Mouse (Mus musculus) midbrain, postnatal 0 days (tissue): ENCODE results near the gene Atp1a4. TPM values are rescaled to one million over a fixed set of nuclear protein-coding genes. Genes with fewer than 3 reads are reported as not detected.

ENCODE experiments used
- ATAC-seq: fragments of 200-750 bp; cut with Nextera tagmentation; 2 replicates; pipeline ENCODE4 v1.8.0; 2017; ENCODE audit warnings: moderate number of reproducible peaks, mild to moderate bottlenecking, moderate TSS enrichment, moderate library complexity; ENCODE audit not compliant: low FRiP score
- DNase-seq: peaks from one replicate; pipeline ENCODE4 v3.0.0-alpha.2; 2015; ENCODE audit warnings: low spot score
- H3K27ac ChIP-seq: fragments of 300-500 bp; sonication (generic); 2 replicates; pipeline ENCODE4 v1.5.1; 2014; ENCODE audit warnings: low read depth, mild to moderate bottlenecking, low read length, mixed read lengths
- H3K27me3 ChIP-seq: fragments of 300-500 bp; sonication (generic); 2 replicates; pipeline ENCODE4 v1.6.1; 2014; ENCODE audit warnings: low read length, control low read depth, mixed read lengths; ENCODE audit not compliant: insufficient read depth
- H3K36me3 ChIP-seq: fragments of 300-500 bp; sonication (generic); 2 replicates; pipeline ENCODE4 v1.6.1; 2014; ENCODE audit warnings: low read length, control low read depth, mixed read lengths; ENCODE audit not compliant: insufficient read depth
- H3K4me1 ChIP-seq: fragments of 300-500 bp; sonication (generic); 2 replicates; pipeline ENCODE4 v1.6.1; 2014; ENCODE audit warnings: mild to moderate bottlenecking, control low read depth, antibody characterized with exemption, low read length, mixed read lengths; ENCODE audit not compliant: insufficient read depth
- H3K4me2 ChIP-seq: fragments of 300-500 bp; sonication (generic); 2 replicates; pipeline ENCODE4 v1.6.1; 2014; ENCODE audit warnings: low read depth, mild to moderate bottlenecking, low read length, mixed read lengths; ENCODE audit not compliant: poor library complexity, severe bottlenecking
- H3K4me3 ChIP-seq: fragments of 300-500 bp; sonication (generic); 2 replicates; pipeline ENCODE4 v1.5.1; 2014; ENCODE audit warnings: low read depth, mild to moderate bottlenecking, low read length, moderate library complexity
- H3K9ac ChIP-seq: fragments of 300-500 bp; sonication (generic); replicated peaks from 2 replicates; pipeline ENCODE4 v1.6.1; 2014; ENCODE audit warnings: mild to moderate bottlenecking, low read length, moderate library complexity, mixed read lengths; ENCODE audit not compliant: poor library complexity, severe bottlenecking
- H3K9me3 ChIP-seq: fragments of 300-500 bp; sonication (generic); 2 replicates; pipeline ENCODE4 v1.6.1; 2016; ENCODE audit warnings: low read length, control low read depth
- CTCF ChIP-seq: IDR thresholded peaks from 2 replicates; pipeline ENCODE4 v1.5.1; 2016; ENCODE audit warnings: antibody characterized with exemption, mild to moderate bottlenecking
- WGBS: fragments of 180-500 bp; shearing (Covaris S2); extraction: QIAGEN DNeasy Blood & Tissue Kit; methylation state at CpG from one replicate; pipeline ENCODE4 v1.1.7; 2014; 5-methylcytosine and 5-hydroxymethylcytosine counted together
- polyA plus RNA-seq: library from polyadenylated mRNA; unstranded; fragments of >200 nt; fragmentation: Nextera tagmentation; extraction: Ambion mirVana; gene quantifications from 2 replicates; pipeline ENCODE4 v1.2.1, GENCODE M21; 2015
- total RNA-seq: library from RNA; depleted of rRNA; stranded (reverse); fragments of >200 nt; gene quantifications from 2 replicates; pipeline ENCODE4 v1.2.3, GENCODE M21; 2014; rRNA removed

The Atp1a4 gene
- total RNA-seq (0.05 and 0.14 TPM in 2 replicates), polyA plus RNA-seq (0.05 TPM in 1 of 2 replicates, not detected in the other)

DNA sequence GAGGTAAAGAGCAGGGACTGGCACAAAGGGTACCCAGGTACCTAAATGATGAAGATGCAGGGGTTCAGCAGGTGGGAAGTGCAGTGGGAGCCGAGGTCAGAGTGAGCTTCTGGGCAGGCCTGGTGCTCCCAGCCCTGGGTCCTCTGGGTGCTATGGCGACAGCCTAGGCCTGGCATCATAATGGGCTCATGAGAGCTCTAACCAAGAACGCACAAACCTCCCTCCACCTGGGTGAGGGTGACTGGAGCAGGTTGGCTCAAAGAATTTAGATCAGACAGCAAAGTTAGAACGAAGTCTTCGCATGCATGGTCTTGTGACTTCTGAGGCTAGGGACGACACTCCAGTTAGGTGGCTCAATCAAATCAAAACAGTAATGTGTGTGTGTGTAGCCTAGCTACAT is at the start of gene Atp1a4:
TSS of gene Atp1a4 (minus strand) at position 101 of the 400 bp plus-strand sequence.
- Histone ChIP-seq H3K36me3 (no peaks in the 10 kb centered on the region), H3K4me1 (no peaks in the 10 kb centered on the region), H3K27ac (no peak within 1 kb of the TSS), H3K9ac (no peak within 1 kb of the TSS), H3K4me3 (no peak within 1 kb of the TSS), H3K27me3 (no peaks in the 10 kb centered on the region), H3K9me3 (no peaks in the 10 kb centered on the region), H3K4me2 (no peak within 1 kb of the TSS)
- 88% methylated on average over 6 of the region's 6 CpGs for WGBS
- ATAC-seq = no peak
- DNase-seq = no peak
- no peak for TF ChIP-seq CTCF

DNA sequence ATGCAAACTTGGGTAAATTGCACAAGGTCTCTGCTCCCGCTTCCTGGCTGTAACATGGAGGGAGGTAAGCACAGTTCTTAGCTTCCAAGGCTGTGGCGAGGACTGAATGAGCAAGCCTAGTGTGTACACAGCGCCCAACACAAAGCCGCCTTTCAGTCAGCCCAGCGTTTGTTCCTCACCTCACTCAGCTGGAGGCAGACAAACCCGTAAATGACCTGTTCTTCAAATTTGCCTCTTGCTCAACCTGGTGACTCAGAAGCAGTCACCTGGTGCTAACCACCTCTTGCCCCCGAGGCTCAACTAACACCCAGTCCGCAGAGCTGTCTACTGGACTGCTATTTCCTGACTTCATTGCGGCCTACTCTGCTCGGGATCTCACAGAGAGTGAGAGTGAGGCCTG is 49.7 kb upstream of the Atp1a4 start:
- Histone ChIP-seq H3K27me3 (no peaks in the 10 kb centered on the region), H3K4me2 (no peak overlapping the region), H3K4me1 (no peaks in the 10 kb centered on the region), H3K9me3 (no peaks in the 10 kb centered on the region), H3K27ac (peak overlapping the region; percentile 39), H3K9ac (no peak overlapping the region), H3K36me3 (no peaks in the 10 kb centered on the region), H3K4me3 (no peak overlapping the region)
- 66% methylated on average over 10 of the region's 10 CpGs for WGBS
- DNase-seq (no peak), ATAC-seq (no peak)
- TF ChIP-seq CTCF = no peak

DNA sequence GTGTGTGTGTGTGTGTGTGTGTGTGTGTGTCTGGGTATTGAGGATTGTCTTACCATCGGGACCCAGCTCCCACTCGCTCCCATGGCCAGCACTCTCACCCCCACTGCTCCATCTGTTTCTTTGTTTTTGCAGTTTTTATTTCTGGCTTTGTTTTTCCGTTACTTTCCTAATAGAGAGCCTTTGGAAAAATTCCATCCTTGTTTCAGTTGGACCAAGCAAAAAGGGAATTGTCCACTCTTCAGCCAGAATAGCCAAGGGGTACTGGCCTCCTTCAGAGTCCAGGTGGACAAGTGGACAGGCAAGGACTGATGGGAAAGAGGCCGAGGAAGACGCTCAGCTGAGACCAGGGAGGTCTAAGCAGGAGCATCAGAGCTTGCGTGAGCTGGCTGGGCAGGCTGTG is 48.7 kb upstream of the Atp1a4 start:
- Histone ChIP-seq H3K9ac (no peak overlapping the region), H3K36me3 (no peaks in the 10 kb centered on the region), H3K9me3 (no peaks in the 10 kb centered on the region), H3K4me2 (no peak overlapping the region), H3K4me3 (no peak overlapping the region), H3K27me3 (no peaks in the 10 kb centered on the region), H3K4me1 (no peaks in the 10 kb centered on the region), H3K27ac (peak overlapping the region; percentile 47; the same call in 1 of the 2 replicates)
- TF ChIP-seq CTCF = no peak
- WGBS = 64% methylated on average over 6 of the region's 6 CpGs
- DNase-seq (no peak), ATAC-seq (no peak)

DNA sequence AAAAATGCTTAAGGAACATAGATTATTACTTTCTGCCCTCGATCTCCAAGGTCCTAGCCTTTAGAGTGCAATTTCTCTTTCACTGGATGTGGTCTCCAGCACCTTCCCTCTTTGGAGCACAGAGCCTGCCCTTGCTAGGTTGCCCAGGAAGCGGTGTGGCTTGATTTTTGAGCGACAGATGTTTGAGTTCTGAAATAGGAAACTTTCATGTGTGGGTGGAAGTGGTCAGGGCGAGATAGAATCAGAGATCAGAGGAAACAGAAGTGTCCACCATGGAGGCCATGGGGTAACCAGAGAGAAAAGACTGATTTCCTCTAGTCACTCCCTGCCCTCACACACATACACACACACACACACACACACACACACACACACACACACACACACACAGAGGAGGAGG is 48.0 kb upstream of the Atp1a4 start:
- H3K9me3 ChIP-seq = no peaks in the 10 kb centered on the region
- WGBS = 82% methylated on average over 4 of the region's 4 CpGs
- TF ChIP-seq CTCF = no peak
- no peak overlapping the region for H3K4me2 ChIP-seq
- no peaks in the 10 kb centered on the region for H3K4me1 ChIP-seq
- H3K36me3 ChIP-seq = no peaks in the 10 kb centered on the region
- H3K27me3 ChIP-seq = no peaks in the 10 kb centered on the region
- H3K4me3 ChIP-seq = no peak overlapping the region
- H3K9ac ChIP-seq = no peak overlapping the region
- DNase-seq (no peak), ATAC-seq (no peak)
- no peak overlapping the region for H3K27ac ChIP-seq

DNA sequence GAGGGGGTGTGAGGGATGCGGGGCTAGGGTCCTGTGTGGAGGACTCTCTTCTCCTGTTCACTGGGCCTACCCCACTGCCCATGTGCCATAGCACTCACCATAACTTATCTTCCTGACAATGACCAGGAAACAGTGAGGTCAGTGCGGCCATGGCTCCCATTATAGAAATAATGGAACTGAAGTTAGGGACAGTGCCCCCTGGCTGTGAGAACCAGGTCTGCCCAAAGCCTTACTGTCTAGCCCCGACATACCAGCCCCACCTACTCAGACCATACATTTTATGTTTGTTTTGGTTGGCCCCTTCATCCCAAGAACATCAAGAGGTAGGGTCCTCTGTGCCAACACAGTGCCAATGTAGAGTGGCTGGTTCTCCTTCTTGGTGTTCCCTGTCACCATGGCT is 47.4 kb upstream of the Atp1a4 start:
- no peak overlapping the region for H3K4me2 ChIP-seq
- H3K9me3 ChIP-seq = no peaks in the 10 kb centered on the region
- no peak overlapping the region for H3K27ac ChIP-seq
- no peak for DNase-seq
- H3K27me3 ChIP-seq = no peaks in the 10 kb centered on the region
- H3K4me3 ChIP-seq = no peak overlapping the region
- no peaks in the 10 kb centered on the region for H3K36me3 ChIP-seq
- WGBS = 78% methylated on average over 3 of the region's 3 CpGs
- no peak for ATAC-seq
- 0 out of 2 replicates have a peak, but pooled peaks cover 4% of the 10 kb centered on the region for H3K4me1 ChIP-seq
- TF ChIP-seq CTCF = peak; percentile 32
- no peak overlapping the region for H3K9ac ChIP-seq

DNA sequence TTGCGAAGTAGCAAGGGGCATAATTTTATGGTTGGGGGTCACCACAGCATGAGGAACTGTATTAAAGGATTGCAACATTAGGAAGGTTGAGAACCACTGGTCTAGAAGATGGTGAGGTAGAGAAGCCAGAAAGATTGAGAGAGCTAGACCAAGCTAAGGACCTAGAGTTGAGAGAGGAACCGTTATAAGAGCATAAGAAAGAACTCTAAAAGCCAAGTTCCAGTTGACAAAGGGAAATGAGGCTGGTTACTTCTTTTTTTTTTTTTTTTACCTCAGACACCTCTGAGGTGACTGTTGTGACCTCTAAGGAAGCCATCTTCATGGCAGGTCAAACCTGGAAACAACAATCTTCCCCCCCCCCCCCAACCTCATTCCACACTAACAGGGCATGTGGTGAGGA is 46.9 kb upstream of the Atp1a4 start:
- Histone ChIP-seq H3K27ac (no peak overlapping the region), H3K4me1 (0 out of 2 replicates have a peak, but pooled peaks cover 4% of the 10 kb centered on the region), H3K4me3 (no peak overlapping the region), H3K9ac (no peak overlapping the region), H3K27me3 (no peaks in the 10 kb centered on the region), H3K9me3 (no peaks in the 10 kb centered on the region), H3K36me3 (no peaks in the 10 kb centered on the region), H3K4me2 (no peak overlapping the region)
- 95% methylated on average over 2 of the region's 2 CpGs for WGBS
- no peak for TF ChIP-seq CTCF
- DNase-seq = no peak
- no peak for ATAC-seq
